Mouse (Mus musculus) regulatory T cell (primary cell): ENCODE measurements at regions not wholly inside any gene's neighbourhood (a gene's known extent, or its start where the extent isn't known, plus 50 kb on each side); places are given as distances from the start of the nearest gene placed in this dataset.

Experiments
- in situ Hi-C: fragments of 300-600 bp; cut with MboI, MseI; formaldehyde crosslinking; loops from one replicate; pipeline ENCODE4 v1.15.1; 2025; ENCODE audit warnings: high pct_unique_total_duplicates

GRCm38 (mm10) chr8:51409123-51409522 is 2102.4 kb upstream of the Aga start:
- in situ Hi-C loops: no loop called here

- in situ Hi-C loops: no loop called here
These were observed 2083.1 kb upstream of the Aga start for GRCm38 (mm10) chr8:51428443-51428842.

GRCm38 (mm10) chr8:51428851-51429250 is 2082.7 kb upstream of the Aga start:
- in situ Hi-C loops: no loop called here

GRCm38 (mm10) chr8:51447636-51448035 is 2063.9 kb upstream of the Aga start:
- in situ Hi-C loops: no loop called here

GRCm38 (mm10) chr8:51448600-51448999 is 2062.9 kb upstream of the Aga start:
- in situ Hi-C loops: no loop called here

GRCm38 (mm10) chr8:51479406-51479805 is 2032.1 kb upstream of the Aga start:
- in situ Hi-C loops: no loop called here

- in situ Hi-C loops: no loop called here
These were observed 2009.0 kb upstream of the Aga start for GRCm38 (mm10) chr8:51502567-51502966.

- in situ Hi-C loops: no loop called here
These were observed 1988.4 kb upstream of the Aga start for GRCm38 (mm10) chr8:51523163-51523562.

GRCm38 (mm10) chr8:51553118-51553517 is 1958.4 kb upstream of the Aga start:
- in situ Hi-C loops: loop anchor here (25.0 kb wide), 1 partner anchor 1166 kb away; no protein-coding TSS in a partner anchor
